Mouse (Mus musculus): Measurements from ENCODE around the gene Ccdc167.

Gene Ccdc167

DNA sequence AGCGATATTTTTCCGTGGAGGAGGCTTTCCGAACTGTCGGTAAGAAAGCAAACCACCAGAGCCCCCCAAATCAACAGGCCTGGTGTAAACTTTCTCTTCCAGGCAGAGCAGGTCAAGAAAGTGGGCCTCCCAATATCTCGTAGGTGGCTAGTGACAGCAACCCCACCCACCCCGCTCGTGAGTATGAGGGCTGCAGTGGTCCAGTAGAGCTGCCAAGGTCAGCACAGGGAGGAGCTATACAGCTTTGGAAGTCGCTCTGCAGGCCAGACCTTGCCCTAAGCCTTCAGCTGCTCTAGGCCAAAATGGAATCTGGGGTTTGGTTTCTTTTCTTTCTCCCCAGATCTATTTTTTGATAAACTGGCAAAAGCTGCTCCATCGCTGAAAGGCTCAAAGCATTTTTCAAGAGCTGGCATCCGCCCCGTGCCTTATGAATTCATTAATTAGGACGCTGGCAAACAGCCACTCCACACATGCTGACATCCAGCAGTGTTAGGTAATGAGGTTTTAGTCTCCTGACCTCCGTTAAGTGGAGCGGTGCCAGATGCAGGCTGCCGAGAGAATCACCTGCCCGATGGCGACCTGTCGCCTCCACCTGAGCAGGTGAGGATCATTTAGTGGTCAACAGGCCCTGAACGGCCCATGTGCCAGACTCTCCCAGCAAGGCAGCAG lies 5.6 kb downstream of the Ccdc167 start:
- H3K36me3 ChIP-seq (ENCODE audit: insufficient read depth, low read length): peaks cover 78% of the 10 kb centered on the region
- peaks cover 80% of the 10 kb centered on the region for H3K4me1 ChIP-seq (replicated peaks; ENCODE audit: low read depth, low read length)
- no peak for TF ChIP-seq CTCF (conservative IDR thresholded peaks at IDR 0.05; ENCODE audit: low read length)
- no peak for TF ChIP-seq POU5F1 (IDR thresholded peaks at IDR 0.05; ENCODE audit: borderline replicate concordance, low read length)
- no peak overlapping the region for H3K4me3 ChIP-seq (replicated peaks; ENCODE audit: low read length)
- H3K9me3 ChIP-seq (ENCODE audit: low read length): no peaks in the 10 kb centered on the region
- H3K27me3 ChIP-seq (ENCODE audit: insufficient read depth, low read length): no peaks in the 10 kb centered on the region

DNA sequence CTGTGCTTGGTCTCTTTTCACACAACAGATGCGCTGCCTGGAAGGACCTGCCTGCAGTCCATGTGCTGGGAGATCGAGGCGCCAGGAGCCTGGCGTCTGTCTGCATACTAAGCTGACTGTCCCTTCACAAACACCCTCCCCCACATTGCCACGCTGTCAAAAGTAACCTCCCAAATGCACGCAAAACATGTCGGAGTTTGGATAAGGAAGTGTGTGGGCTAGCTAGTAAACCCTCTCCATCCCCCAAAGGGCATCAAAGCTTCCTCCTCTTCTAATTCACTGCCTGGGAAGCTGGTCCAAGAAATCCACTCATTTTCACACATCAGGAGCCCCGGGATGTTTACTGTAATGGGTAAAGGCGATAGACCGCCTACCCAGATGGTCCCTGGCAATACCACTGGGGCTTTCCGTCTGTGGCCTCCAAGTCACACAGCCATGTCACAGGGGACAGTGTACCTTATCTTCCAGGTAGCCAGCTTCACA lies 6.2 kb downstream of the Ccdc167 start:
- H3K36me3 ChIP-seq (ENCODE audit: insufficient read depth, low read length): peaks cover 84% of the 10 kb centered on the region
- TF ChIP-seq POU5F1 (IDR thresholded peaks at IDR 0.05; ENCODE audit: borderline replicate concordance, low read length) (no peak), CTCF (conservative IDR thresholded peaks at IDR 0.05; ENCODE audit: low read length) (no peak), NANOG (IDR thresholded peaks at IDR 0.05; ENCODE audit: borderline replicate concordance, low read length) (no peak)
- no peaks in the 10 kb centered on the region for H3K9me3 ChIP-seq (ENCODE audit: low read length)
- H3K27me3 ChIP-seq (ENCODE audit: insufficient read depth, low read length): no peaks in the 10 kb centered on the region
- H3K4me3 ChIP-seq (replicated peaks; ENCODE audit: low read length): no peak overlapping the region
- peaks cover 80% of the 10 kb centered on the region for H3K4me1 ChIP-seq (replicated peaks; ENCODE audit: low read depth, low read length)

DNA sequence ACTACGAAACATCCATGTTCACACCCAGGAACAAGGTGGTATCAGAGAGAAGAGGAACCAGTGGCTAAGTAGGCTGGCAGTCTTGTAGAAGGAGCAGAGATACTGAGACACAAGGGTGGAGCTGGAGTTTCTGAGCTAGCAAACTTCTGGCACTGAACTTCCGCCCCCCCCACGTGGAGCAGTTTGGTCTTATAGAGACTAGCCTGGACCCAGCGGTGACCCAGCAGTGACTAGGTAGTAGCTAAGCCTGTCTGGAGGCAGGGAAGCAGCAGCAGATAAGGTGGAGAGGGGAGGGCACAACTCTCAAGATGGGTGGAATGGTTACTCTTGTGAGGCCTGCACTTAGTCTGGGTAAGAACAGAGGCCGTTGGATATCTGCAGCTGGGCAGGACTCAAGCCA lies 8.1 kb downstream of the Ccdc167 start:
- Histone ChIP-seq H3K27me3 (ENCODE audit: insufficient read depth, low read length) (no peaks in the 10 kb centered on the region), H3K9me3 (ENCODE audit: low read length) (no peaks in the 10 kb centered on the region), H3K36me3 (ENCODE audit: insufficient read depth, low read length) (peaks cover 86% of the 10 kb centered on the region), H3K4me3 (replicated peaks; ENCODE audit: low read length) (no peak overlapping the region; the same call in 1 of the 2 replicates), H3K4me1 (replicated peaks; ENCODE audit: low read depth, low read length) (peaks cover 81% of the 10 kb centered on the region)
- TF ChIP-seq POU5F1 (IDR thresholded peaks at IDR 0.05; ENCODE audit: borderline replicate concordance, low read length) (no peak), CTCF (conservative IDR thresholded peaks at IDR 0.05; ENCODE audit: low read length) (no peak), NANOG (IDR thresholded peaks at IDR 0.05; ENCODE audit: borderline replicate concordance, low read length) (no peak)

DNA sequence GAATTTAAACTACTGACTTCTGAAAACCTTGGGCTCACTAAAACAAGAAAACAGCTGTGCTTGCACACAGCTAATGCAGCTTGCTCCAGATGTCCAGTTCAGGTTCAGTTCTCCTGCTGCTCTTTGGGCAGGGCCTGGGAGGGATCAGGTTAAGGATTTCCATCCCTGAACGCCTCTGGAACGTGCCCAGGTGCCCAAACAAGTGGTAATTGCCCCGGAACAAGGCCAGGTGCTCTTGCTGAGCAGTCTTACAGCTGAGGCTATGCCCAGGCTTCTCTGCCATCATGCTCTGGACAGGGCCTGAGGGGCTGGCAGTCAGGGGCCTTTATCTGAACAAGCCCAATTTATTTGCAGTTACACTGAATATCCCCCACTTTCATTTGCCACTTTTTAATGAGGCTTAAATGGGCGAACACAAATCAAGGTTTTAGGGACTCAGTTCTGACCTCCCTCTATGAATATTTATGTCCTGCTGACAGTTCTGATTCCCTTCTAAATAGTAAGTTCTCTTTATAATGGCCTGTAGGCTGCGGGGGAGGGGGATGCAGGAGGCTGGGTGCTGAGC lies 9.8 kb downstream of the Ccdc167 start:
- Histone ChIP-seq H3K36me3 (ENCODE audit: insufficient read depth, low read length) (peaks cover 94% of the 10 kb centered on the region), H3K4me1 (replicated peaks; ENCODE audit: low read depth, low read length) (peaks cover 86% of the 10 kb centered on the region), H3K27me3 (ENCODE audit: insufficient read depth, low read length) (no peaks in the 10 kb centered on the region), H3K9me3 (ENCODE audit: low read length) (no peaks in the 10 kb centered on the region), H3K4me3 (replicated peaks; ENCODE audit: low read length) (no peak overlapping the region)
- no peak for TF ChIP-seq NANOG (IDR thresholded peaks at IDR 0.05; ENCODE audit: borderline replicate concordance, low read length)
- no peak for TF ChIP-seq POU5F1 (IDR thresholded peaks at IDR 0.05; ENCODE audit: borderline replicate concordance, low read length)
- no peak for TF ChIP-seq CTCF (conservative IDR thresholded peaks at IDR 0.05; ENCODE audit: low read length)

DNA sequence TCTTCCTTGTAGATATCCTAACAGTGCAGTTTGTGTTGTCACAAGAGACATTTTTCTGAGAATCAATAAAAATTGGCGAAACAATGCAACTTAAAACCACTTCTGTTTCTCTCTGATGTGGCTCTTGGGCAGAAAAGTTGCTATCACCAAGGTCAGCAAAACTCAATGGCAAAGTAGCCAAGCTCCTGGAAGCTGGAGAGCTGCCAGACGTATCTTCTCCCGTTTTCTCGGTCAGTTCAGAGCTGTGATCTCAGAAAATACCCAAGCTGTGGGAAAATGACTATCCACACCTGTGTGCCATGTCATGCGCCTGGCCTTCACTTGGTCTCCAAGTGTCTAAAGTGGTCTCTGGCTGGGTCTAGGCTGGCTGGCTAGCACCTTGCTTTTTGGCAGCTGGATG lies 11.0 kb downstream of the Ccdc167 start:
- Histone ChIP-seq H3K4me3 (replicated peaks; ENCODE audit: low read length) (no peak overlapping the region), H3K4me1 (replicated peaks; ENCODE audit: low read depth, low read length) (peaks cover 82% of the 10 kb centered on the region), H3K36me3 (ENCODE audit: insufficient read depth, low read length) (peaks cover 94% of the 10 kb centered on the region), H3K27me3 (ENCODE audit: insufficient read depth, low read length) (no peaks in the 10 kb centered on the region), H3K9me3 (ENCODE audit: low read length) (no peaks in the 10 kb centered on the region)
- TF ChIP-seq POU5F1 (IDR thresholded peaks at IDR 0.05; ENCODE audit: borderline replicate concordance, low read length): no peak
- no peak for TF ChIP-seq CTCF (conservative IDR thresholded peaks at IDR 0.05; ENCODE audit: low read length)
- no peak for TF ChIP-seq NANOG (IDR thresholded peaks at IDR 0.05; ENCODE audit: borderline replicate concordance, low read length)

DNA sequence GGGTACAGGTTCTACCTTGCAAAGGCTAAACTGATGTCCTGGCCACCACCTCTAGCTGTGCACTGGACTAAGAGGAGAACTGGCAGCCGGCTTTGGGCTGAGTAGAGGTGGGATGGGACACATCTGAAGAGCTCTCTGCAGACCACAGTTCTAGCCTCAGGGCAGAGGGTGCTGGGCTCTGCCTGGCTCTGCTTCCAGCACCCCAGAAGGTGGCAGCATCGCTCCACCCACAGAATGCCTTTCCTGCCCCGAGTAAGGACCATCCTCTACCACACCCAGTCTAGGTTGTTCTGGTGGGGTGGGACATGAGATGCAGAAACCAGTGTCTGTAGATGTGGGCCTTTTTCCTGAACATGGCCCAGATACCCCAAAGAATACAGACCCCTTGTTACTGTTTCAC lies 12.1 kb downstream of the Ccdc167 start:
- Histone ChIP-seq H3K9me3 (ENCODE audit: low read length) (no peaks in the 10 kb centered on the region), H3K27me3 (ENCODE audit: insufficient read depth, low read length) (no peaks in the 10 kb centered on the region), H3K36me3 (ENCODE audit: insufficient read depth, low read length) (peaks cover 94% of the 10 kb centered on the region), H3K4me3 (replicated peaks; ENCODE audit: low read length) (no peak overlapping the region), H3K4me1 (replicated peaks; ENCODE audit: low read depth, low read length) (peaks cover 72% of the 10 kb centered on the region)
- TF ChIP-seq NANOG (IDR thresholded peaks at IDR 0.05; ENCODE audit: borderline replicate concordance, low read length): no peak
- TF ChIP-seq POU5F1 (IDR thresholded peaks at IDR 0.05; ENCODE audit: borderline replicate concordance, low read length): no peak
- peak; percentile 36 for TF ChIP-seq CTCF (conservative IDR thresholded peaks at IDR 0.05; ENCODE audit: low read length)

DNA sequence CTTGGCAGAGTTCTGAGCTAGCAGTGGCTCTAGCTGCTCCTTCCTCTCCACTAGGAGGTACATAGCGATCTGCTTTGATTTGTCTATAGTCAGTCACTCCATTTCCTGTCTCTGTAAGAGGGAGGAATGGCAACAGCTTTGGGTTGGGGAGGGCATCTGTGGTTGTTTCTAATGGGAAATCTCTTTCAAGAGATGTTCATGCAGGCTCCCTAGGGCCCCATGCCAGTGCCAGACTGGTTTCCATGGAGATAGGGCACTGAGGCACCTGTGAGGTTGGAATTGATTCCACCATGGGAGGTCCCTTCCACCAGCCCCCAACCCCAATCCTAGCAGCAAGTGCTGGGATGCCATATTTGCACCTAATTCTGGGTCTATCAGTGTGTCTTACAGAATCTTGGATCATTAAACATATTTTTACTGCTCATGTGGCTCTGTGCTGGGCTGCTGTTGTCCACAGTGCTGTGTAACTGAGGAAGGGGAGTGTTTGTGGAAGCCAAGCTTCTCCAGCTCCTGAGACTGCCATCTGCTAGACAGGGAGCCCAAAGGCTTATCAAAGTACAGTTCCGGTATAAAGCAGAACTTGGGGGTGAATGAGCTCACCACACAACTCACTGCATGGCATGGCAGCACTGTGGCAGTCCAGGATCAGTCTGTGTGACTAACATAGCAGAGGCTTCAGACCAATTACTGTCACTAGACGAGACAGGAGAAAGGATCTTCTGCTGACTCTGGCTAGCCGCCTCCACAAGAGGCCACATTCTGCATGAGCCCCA lies 13.7 kb downstream of the Ccdc167 start:
- no peaks in the 10 kb centered on the region for H3K9me3 ChIP-seq (ENCODE audit: low read length)
- peaks cover 95% of the 10 kb centered on the region for H3K36me3 ChIP-seq (ENCODE audit: insufficient read depth, low read length)
- H3K4me3 ChIP-seq (replicated peaks; ENCODE audit: low read length): no peak overlapping the region
- peaks cover 55% of the 10 kb centered on the region for H3K4me1 ChIP-seq (replicated peaks; ENCODE audit: low read depth, low read length)
- no peaks in the 10 kb centered on the region for H3K27me3 ChIP-seq (ENCODE audit: insufficient read depth, low read length)
- TF ChIP-seq POU5F1 (IDR thresholded peaks at IDR 0.05; ENCODE audit: borderline replicate concordance, low read length): no peak
- no peak for TF ChIP-seq CTCF (conservative IDR thresholded peaks at IDR 0.05; ENCODE audit: low read length)
- no peak for TF ChIP-seq NANOG (IDR thresholded peaks at IDR 0.05; ENCODE audit: borderline replicate concordance, low read length)

DNA sequence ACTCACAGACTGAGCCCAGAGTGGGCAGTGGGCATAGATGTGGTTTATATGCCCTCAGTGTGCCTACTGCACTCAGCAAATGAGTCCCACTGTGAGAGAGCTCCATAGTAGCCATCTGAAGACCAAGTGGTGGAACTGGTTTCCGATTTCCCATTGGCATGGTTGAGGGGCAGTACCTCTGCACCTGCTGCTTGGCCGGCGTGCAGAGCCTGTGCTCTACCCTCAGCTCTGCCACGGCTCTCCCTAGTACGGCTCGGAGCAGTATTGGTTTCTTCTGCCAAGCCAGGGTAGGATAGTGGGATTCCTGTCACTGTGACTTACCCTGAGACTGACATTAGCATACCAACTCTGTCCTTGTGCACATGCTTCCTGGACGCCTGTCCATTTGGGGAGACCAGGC lies 16.3 kb downstream of the Ccdc167 start:
- no peaks in the 10 kb centered on the region for H3K9me3 ChIP-seq (ENCODE audit: low read length)
- no peak overlapping the region for H3K4me3 ChIP-seq (replicated peaks; ENCODE audit: low read length)
- TF ChIP-seq NANOG (IDR thresholded peaks at IDR 0.05; ENCODE audit: borderline replicate concordance, low read length) (no peak), CTCF (conservative IDR thresholded peaks at IDR 0.05; ENCODE audit: low read length) (no peak), POU5F1 (IDR thresholded peaks at IDR 0.05; ENCODE audit: borderline replicate concordance, low read length) (no peak)
- peaks cover 30% of the 10 kb centered on the region for H3K4me1 ChIP-seq (replicated peaks; ENCODE audit: low read depth, low read length)
- H3K36me3 ChIP-seq (ENCODE audit: insufficient read depth, low read length): peaks cover 99% of the 10 kb centered on the region
- H3K27me3 ChIP-seq (ENCODE audit: insufficient read depth, low read length): no peaks in the 10 kb centered on the region

Measured in E14TG2a.4 (cell line).